Mouse (Mus musculus): ENCODE measurements around the gene Gm9774.

Gene Gm9774

GRCm38 (mm10) chr3:92429323-92429722, at the start of gene Gm9774:
Gm9774 (minus strand) TSS chr3:92429423.
- DNase-seq (ENCODE audit: low read depth, low spot score): no peak

- no peak for DNase-seq (ENCODE audit: low read depth, low spot score)
Observed at GRCm38 (mm10) chr3:92470111-92470510, 40.9 kb upstream of the Gm9774 start.

DNA sequence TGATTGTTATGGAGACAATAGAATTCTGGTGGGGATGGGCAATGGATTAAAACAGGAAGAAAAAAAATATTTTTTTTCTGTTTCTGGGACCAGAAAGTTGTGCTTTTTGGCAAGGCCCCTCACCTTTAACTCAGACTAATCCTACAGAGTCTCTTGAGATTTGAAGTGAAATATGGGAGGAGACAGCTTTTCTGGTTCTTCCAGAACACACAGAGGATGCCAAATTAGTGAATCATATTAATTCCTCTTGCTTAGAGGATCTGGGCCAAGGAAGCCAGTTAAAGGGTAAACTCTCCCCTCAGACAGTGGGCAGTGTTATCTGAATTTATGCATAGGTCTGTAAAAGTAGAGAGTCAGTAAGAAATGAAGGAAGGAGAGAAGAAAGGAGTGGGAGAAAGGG, 38.2 kb upstream of the Gm9774 start:
- DNase-seq (ENCODE audit: low read depth, low spot score): no peak

- DNase-seq (ENCODE audit: low read depth, low spot score): no peak
Observed at GRCm38 (mm10) chr3:92466576-92466975, 37.4 kb upstream of the Gm9774 start.

DNA sequence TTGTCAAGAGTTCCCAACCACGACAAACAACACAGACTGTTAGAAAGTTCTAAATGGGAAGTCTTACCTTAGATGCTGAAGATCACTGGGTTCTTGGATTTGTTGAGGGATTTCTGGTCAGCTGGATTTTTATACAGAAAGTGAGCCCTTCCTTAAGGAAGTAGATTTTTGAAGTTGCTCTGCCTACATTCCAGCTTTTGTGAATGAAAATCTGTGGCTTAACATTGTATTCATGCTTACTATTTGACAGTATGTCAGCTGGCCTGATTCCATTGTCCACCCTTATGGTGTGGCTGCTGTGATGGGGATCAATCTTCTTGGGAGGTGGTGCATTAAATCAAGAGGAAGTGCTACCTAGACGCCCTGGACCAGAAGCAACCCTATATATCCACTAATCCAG, 29.4 kb upstream of the Gm9774 start, which contains the start of gene Sprr3:
Sprr3 (minus strand) TSS at position 101 of the 400 bp plus-strand sequence.
- no peak for DNase-seq (ENCODE audit: low read depth, low spot score)

GRCm38 (mm10) chr3:92455151-92455550, 25.9 kb upstream of the Gm9774 start:
- no peak for DNase-seq (ENCODE audit: low read depth, low spot score)

- no peak for DNase-seq (ENCODE audit: low read depth, low spot score)
Observed at GRCm38 (mm10) chr3:92440177-92440576, 11.0 kb upstream of the Gm9774 start.

GRCm38 (mm10) chr3:92438689-92439088, 9.5 kb upstream of the Gm9774 start, which contains the start of gene Sprr1b:
Sprr1b (minus strand) TSS chr3:92438789.
- DNase-seq (ENCODE audit: low read depth, low spot score): no peak

DNA sequence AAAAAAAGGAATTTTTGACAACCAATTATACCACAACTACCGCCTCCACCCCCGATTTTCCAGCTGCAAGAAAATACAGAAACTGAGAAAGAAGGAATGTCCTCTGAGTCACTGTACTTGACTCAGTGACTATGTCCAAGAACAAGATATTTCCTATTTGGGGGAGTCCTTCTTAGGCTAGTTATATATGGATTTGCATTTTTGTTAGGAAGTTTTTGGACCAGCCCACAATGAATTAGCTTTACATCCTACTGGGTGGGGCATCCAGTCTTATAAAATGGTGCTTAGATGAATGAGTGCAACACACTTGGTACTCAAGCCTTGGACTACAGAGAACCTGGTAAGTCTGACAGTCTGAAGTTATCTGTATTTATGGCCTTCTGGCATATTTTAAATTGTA, 3.1 kb upstream of the Gm9774 start, which contains the start of gene Sprr2k:
Sprr2k (plus strand) TSS at position 301 of the 400 bp plus-strand sequence.
- no peak for DNase-seq (ENCODE audit: low read depth, low spot score)

GRCm38 (mm10) chr3:92417782-92418181, 11.4 kb downstream of the Gm9774 start, which contains the start of gene Sprr2j-ps:
Sprr2j-ps (plus strand) TSS chr3:92418082.
- no peak for DNase-seq (ENCODE audit: low read depth, low spot score)

GRCm38 (mm10) chr3:92407691-92408090, 21.5 kb downstream of the Gm9774 start, which contains the start of gene Sprr2i:
Sprr2i (plus strand) TSS chr3:92407991.
- DNase-seq (ENCODE audit: low read depth, low spot score): no peak

- DNase-seq (ENCODE audit: low read depth, low spot score): no peak
Observed at GRCm38 (mm10) chr3:92394301-92394700, 34.9 kb downstream of the Gm9774 start.

DNA sequence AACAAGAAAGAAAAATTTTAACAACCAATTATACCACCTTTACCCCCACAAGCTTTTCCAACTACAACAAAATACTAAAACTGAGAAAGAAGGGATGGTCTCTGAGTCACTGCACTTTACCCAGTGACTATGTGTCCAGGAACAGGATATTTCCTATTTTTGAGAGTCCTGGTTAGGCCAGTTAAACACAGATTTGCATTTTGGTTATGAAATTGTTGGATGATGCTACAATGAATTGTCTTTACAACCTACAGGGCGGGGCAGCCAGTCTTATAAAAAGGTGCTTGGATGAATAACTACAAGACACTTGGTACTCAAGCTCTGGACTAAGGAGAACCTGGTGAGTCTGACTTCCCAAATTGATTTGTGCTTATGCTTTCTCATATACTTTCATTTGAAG, 43.8 kb downstream of the Gm9774 start, which contains the start of gene Sprr2h:
Sprr2h (plus strand) TSS at position 301 of the 400 bp plus-strand sequence.
- no peak for DNase-seq (ENCODE audit: low read depth, low spot score)

Measured in retina, postnatal 7 days (tissue).